Mouse (Mus musculus) stomach, postnatal 0 days (tissue): ENCODE results near the gene Alg11.

ENCODE experiments used
- CTCF ChIP-seq: IDR thresholded peaks from 2 replicates; pipeline ENCODE4 v1.5.1; 2016; ENCODE audit warnings: antibody characterized with exemption, low read depth, mild to moderate bottlenecking, moderate library complexity
- EP300 ChIP-seq: optimal IDR thresholded peaks from 2 replicates; pipeline ENCODE3; 2016; ENCODE audit warnings: antibody characterized with exemption

DNA sequence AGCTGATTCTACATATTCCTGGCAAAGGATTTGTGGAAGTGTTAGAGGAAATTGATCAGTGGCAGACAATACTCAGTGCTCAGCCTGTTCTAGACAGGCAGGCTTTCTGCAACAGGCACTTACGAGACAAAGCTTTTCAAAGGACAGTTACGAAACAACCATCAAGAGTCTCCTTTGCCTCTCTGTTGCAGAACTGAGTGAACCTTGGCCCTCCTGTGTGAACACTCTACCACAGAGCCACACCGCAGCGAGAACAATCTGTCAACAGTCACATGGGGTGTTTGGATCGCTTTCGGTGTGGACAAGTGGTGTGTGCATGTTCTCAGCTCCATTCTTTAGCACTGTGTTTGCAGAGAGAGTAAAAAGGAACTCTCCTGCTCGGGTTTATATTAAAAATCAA lies 23.5 kb upstream of the Alg11 start:
- TF ChIP-seq CTCF (no peak), EP300 (no peak)
